Mouse (Mus musculus) C2C12 (cell line): ENCODE data around the gene Pcbp3. TPM values are rescaled to one million over a fixed set of nuclear protein-coding genes. Genes with fewer than 3 reads are reported as not detected.
A peak's percentile ranks its signal among the peaks of the same experiment; 100 is the strongest.

Experiments used
- H3K27me3 ChIP-seq: one replicate; pipeline ENCODE4 v1.6.1; 2011; ENCODE audit not compliant: control insufficient read depth, insufficient read depth, insufficient read length
- H3K36me3 ChIP-seq: one replicate; pipeline ENCODE4 v1.6.1; 2011; ENCODE audit not compliant: control insufficient read depth, insufficient read depth
- H3K4me3 ChIP-seq: one replicate; pipeline ENCODE4 v1.5.1; 2011; ENCODE audit warnings: mild to moderate bottlenecking, control low read depth; ENCODE audit not compliant: poor library complexity, insufficient read depth, severe bottlenecking
- H3K79me2 ChIP-seq: one replicate; pipeline ENCODE4 v1.6.1; 2011; ENCODE audit not compliant: control insufficient read depth, insufficient read depth
- H3K79me3 ChIP-seq: one replicate; pipeline ENCODE4 v1.6.1; 2011; ENCODE audit warnings: low read depth, control low read depth
- H3ac ChIP-seq: one replicate; pipeline ENCODE3; 2011; ENCODE audit warnings: low read depth; ENCODE audit not compliant: control insufficient read depth, insufficient read length
- CEBPB ChIP-seq: IDR thresholded peaks from one replicate; pipeline ENCODE4 v1.6.1; 2011; ENCODE audit warnings: low read depth, mild to moderate bottlenecking, control low read depth, moderate library complexity
- CTCF ChIP-seq: IDR thresholded peaks from one replicate; pipeline ENCODE4 v1.5.1; 2011; ENCODE audit not compliant: control insufficient read depth, insufficient read depth, insufficient read length
- FOSL1 ChIP-seq: IDR thresholded peaks from one replicate; pipeline ENCODE4 v1.8.0; 2011; ENCODE audit warnings: mild to moderate bottlenecking, low read length; ENCODE audit not compliant: poor library complexity, insufficient read depth, severe bottlenecking
- MAX ChIP-seq: IDR thresholded peaks from one replicate; pipeline ENCODE4 v1.6.1; 2011; ENCODE audit warnings: mild to moderate bottlenecking, control low read depth
- MYOD1 ChIP-seq: IDR thresholded peaks from one replicate; pipeline ENCODE4 v1.6.1; 2011; ENCODE audit warnings: low read depth; ENCODE audit not compliant: control insufficient read depth, insufficient read length
- MYOG ChIP-seq: IDR thresholded peaks from one replicate; pipeline ENCODE4 v1.6.1; 2011; ENCODE audit not compliant: control insufficient read depth, insufficient read length; ENCODE audit errors: extremely low read depth
- USF1 ChIP-seq: IDR thresholded peaks from one replicate; pipeline ENCODE4 v1.6.1; 2011; ENCODE audit warnings: low read depth, mild to moderate bottlenecking, control low read depth, moderate library complexity
- polyA plus RNA-seq: library from polyadenylated mRNA; unstranded; fragments of >200 nt; fragmentation: generic; extraction: Trizol; gene quantifications from one replicate; pipeline ENCODE4 v1.2.1, GENCODE M21; 2012; ENCODE audit warnings: missing spikeins

Pcbp3 gene
- polyA plus RNA-seq, 1 experiment = 9.8 TPM

DNA sequence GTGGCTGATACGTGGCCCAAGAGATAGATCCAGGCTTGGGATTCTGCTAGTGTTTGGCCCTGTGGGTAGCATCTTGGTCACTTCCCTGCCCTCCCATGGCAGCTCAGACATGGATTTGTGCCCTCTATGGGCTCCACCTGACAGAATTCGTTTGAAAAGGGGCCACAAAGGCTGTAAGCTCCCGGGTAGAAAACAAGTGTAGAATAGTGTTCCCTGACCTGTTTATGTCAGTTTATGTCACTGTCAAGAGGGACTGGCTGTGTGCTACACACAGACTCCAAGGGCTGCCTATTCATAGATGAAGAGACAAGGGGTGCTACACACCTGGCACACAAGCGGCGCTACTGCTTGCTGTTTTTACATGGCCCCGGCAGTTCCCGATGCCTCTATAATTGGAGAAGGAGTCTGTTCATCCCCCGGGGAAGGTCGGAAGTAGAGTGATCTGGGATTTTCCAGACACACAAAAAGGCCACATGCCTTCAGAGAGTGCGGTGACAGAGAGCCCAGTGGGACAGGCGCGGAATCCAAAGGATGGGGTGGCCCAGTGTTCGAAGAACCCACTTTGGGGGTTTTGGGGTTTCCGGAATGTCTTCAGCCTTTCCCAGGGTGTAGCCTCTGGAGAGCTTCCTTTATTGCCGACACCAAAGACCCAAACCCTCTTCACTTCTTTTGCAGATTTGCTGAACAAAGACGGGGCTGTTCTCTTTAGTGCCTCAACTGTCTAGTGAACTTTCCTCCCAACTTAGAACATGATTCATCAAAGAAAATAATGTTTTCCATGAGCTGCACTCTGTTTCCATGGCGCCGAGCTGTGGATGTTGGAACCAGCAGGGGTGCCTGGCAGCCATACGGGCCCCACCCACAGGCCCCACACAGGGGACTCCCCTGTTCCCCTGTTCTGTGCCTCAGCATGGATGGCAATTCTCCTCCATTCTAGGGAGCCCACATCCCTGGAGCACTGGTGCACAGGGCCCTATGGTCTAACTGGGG is 231.8 kb downstream of the Pcbp3 start:
- H3K79me3 ChIP-seq = no peaks in the 10 kb centered on the region
- TF ChIP-seq MYOG (no peak), USF1 (no peak), CEBPB (no peak), FOSL1 (no peak), MYOD1 (no peak), MAX (no peak), CTCF (no peak)
- H3ac ChIP-seq = no peak overlapping the region
- no peak overlapping the region for H3K4me3 ChIP-seq
- no peaks in the 10 kb centered on the region for H3K27me3 ChIP-seq
- H3K36me3 ChIP-seq = no peaks in the 10 kb centered on the region
- H3K79me2 ChIP-seq = no peaks in the 10 kb centered on the region

DNA sequence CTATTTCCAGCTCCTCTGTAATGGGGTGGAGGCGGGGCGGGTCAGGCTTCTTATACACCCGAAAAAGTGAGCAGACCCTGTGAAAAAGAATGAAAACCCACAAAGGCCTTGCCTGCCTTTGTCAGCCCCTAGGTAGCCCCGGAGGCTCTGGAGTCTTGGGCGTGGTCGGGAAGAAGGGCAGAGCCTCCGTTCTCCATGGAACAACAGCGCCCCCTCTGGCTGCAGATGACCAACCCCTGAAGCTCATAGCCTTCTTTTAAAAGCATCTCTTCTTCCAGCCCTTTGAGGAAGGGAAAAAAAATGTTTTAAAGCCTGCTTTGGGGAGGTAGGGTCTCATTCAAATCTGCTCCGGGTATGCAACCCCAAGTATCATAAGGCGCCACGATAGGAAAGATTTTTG is 233.3 kb downstream of the Pcbp3 start:
- Histone ChIP-seq H3ac (no peak overlapping the region), H3K27me3 (no peaks in the 10 kb centered on the region), H3K36me3 (no peaks in the 10 kb centered on the region), H3K79me3 (no peaks in the 10 kb centered on the region), H3K79me2 (no peaks in the 10 kb centered on the region), H3K4me3 (no peak overlapping the region)
- no peak for TF ChIP-seq MYOD1
- peak; percentile 69 for TF ChIP-seq CTCF

DNA sequence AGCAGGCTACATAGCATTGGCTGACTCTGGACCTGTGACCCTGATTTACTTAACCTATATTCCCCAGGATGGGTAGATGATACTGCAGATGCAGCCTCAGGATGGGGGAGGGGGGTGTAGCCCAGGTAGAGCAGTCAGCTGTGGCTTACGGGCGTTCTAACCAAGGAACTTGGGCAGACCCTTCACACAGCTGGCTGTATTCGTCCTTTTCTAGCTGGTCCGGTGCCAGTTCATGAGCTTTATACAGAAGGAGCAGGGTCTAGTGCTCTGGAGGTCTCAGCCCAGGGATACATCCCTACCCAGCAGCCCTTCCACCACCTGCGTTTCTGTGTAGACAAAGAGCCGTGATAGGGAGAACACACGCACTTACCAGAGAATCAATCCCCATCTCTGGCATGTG is 234.4 kb downstream of the Pcbp3 start:
- no peak for TF ChIP-seq CTCF
- no peak for TF ChIP-seq MYOD1
- TF ChIP-seq USF1 = no peak
- TF ChIP-seq MYOG = no peak
- no peak for TF ChIP-seq CEBPB
- no peak for TF ChIP-seq MAX
- no peak for TF ChIP-seq FOSL1
- Histone ChIP-seq H3K79me2 (no peaks in the 10 kb centered on the region), H3ac (no peak overlapping the region), H3K4me3 (no peak overlapping the region), H3K27me3 (no peaks in the 10 kb centered on the region), H3K79me3 (no peaks in the 10 kb centered on the region), H3K36me3 (no peaks in the 10 kb centered on the region)

DNA sequence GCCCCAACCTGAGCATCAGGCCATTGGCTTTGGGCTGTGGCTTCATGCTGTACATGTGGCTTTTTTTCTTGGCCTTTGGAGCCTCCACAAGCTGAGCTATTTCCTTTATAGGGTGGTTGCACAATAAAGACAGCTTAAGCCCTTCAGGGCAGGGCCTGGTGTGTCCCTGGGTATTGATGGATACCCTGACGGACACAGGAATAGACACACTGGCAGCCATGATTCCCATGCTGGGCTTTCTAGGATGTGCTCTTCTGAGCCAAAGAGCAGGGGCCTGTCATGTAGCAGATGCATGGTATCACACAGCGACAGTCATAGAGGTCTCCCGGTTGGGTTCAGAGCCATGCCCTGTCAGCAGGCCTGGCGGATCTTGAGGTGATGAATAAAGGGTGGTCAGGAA is 234.8 kb downstream of the Pcbp3 start:
- no peak for TF ChIP-seq FOSL1
- no peak for TF ChIP-seq USF1
- TF ChIP-seq MYOD1 = no peak
- TF ChIP-seq MYOG = no peak
- TF ChIP-seq CTCF = no peak
- TF ChIP-seq MAX = no peak
- peak; percentile 14 for TF ChIP-seq CEBPB

DNA sequence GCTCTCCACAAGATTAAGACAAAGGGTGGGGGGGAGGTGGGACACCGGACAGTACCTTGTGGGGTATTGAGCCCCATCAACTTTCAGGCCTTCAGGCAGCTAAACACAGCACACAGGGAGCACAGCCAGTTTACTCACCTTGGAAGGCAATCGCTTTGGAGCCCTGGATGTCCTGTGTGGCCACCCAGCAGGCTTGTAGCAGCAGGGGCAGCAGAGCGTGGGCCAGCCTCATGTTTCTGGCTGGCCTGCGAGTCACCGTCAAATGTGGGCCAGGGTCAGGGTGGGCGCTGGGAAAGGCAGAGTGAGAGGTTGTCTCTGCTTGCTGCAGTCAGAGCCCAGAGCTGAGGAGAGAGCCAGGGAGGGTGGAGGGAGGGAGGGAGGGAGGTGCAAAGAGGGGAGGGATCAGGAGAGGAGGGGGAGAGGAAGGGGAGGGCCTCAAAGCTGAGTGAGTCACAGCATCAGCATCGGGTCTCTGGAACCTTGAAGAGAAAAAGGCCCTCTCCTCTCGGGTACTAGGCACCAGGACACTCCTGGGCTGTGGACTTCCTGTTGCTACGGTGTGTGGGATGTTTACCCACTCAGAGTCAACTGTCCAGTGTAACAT is 235.9 kb downstream of the Pcbp3 start, which contains the start of gene Col6a1:
Col6a1 (minus strand) TSS at position 487 of the 604 bp plus-strand sequence.
- Histone ChIP-seq H3K27me3 (no peaks in the 10 kb centered on the region), H3ac (peak within 1 kb of the TSS; percentile 1), H3K79me3 (no peaks in the 10 kb centered on the region), H3K79me2 (no peaks in the 10 kb centered on the region), H3K36me3 (no peaks in the 10 kb centered on the region), H3K4me3 (no peak within 1 kb of the TSS)
- TF ChIP-seq USF1 (no peak), CTCF (no peak), FOSL1 (no peak), MYOD1 (no peak)

More for the DNA sequence above, 234.8 kb downstream of the Pcbp3 start:
- no peaks in the 10 kb centered on the region for H3K79me3 ChIP-seq
- no peaks in the 10 kb centered on the region for H3K79me2 ChIP-seq
- no peaks in the 10 kb centered on the region for H3K36me3 ChIP-seq
- no peak overlapping the region for H3K4me3 ChIP-seq
- H3K27me3 ChIP-seq = no peaks in the 10 kb centered on the region
- H3ac ChIP-seq = no peak overlapping the region
